Mouse (Mus musculus): ENCODE results near the gene Pipox. TPM values are rescaled to one million over a fixed set of nuclear protein-coding genes. Genes with fewer than 3 reads are reported as not detected.
A peak's percentile ranks its signal among the peaks of the same experiment; 100 is the strongest.

Gene Pipox
- polyA plus RNA-seq, 1 experiment: 239 TPM

DNA sequence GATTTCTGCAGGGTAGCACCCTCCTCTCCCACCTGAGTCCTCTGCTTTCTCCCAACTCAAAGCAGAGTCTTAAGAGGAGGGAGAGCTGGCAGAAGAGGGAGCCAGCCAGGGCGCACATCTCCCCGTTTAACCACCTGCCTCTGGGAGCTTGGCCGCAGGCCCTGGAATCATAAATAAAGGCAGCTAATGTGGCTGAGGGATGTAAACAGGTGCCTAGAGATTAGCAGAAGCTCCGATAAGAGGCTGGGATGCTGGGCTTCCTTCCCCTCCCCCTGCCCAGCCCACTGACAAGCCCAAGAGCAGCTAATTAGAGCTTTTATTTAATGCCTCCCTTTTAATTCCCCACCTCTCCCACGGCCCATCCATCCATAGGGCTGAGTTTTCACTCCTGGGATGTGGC, 45.8 kb downstream of the Pipox start:
- Histone ChIP-seq H3K27ac (ENCODE audit: insufficient read depth, low read depth, low read length) (no peak overlapping the region), H3K4me3 (ENCODE audit: insufficient read depth, low read depth, low read length) (no peak overlapping the region), H3K36me3 (ENCODE audit: control insufficient read depth, insufficient read depth, low read length) (peaks cover 16% of the 10 kb centered on the region), H3K27me3 (replicated peaks; ENCODE audit: control insufficient read depth, insufficient read depth, low read length) (no peaks in the 10 kb centered on the region), H3K4me1 (ENCODE audit: control insufficient read depth, insufficient read depth, low read length) (0 out of 2 replicates have a peak, but pooled peaks cover 5% of the 10 kb centered on the region)
- 45% methylated on average over 5 of the region's 5 CpGs for WGBS
- DNase-seq: no peak
- no peak for TF ChIP-seq POLR2A (IDR thresholded peaks at IDR 0.05; ENCODE audit: low read depth, low read length)
- TF ChIP-seq CTCF (conservative IDR thresholded peaks at IDR 0.05; ENCODE audit: insufficient read depth, insufficient read length, low read depth, low read length): no peak

DNA sequence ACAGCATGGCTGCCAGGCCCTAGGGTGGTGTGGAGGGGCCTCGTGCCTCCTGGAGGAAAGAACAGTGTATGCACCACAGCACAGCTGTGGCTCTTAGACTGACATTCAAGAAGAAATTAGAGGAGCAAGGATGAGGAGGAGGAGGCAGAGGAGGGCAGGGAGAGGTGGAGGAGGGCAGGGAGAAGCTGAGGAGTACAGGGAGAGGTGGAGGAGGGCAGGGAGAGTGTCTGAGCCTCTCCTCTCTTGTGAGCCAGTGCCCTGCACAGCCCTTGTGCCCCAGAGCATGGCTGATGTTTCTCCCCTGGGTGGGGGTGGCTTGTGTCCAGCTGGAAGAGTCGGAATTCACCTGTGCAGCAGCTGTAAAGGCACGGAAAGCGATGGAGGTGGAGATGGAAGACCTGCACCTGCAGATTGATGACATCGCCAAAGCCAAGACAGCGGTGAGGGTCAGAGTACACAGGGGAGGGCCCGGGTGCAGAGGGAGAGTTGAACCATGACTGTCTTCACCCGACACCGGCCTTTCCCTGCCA, 46.2 kb downstream of the Pipox start:
- Histone ChIP-seq H3K27ac (ENCODE audit: insufficient read depth, low read depth, low read length) (no peak overlapping the region), H3K4me3 (ENCODE audit: insufficient read depth, low read depth, low read length) (no peak overlapping the region), H3K36me3 (ENCODE audit: control insufficient read depth, insufficient read depth, low read length) (peaks cover 19% of the 10 kb centered on the region), H3K4me1 (ENCODE audit: control insufficient read depth, insufficient read depth, low read length) (0 out of 2 replicates have a peak, but pooled peaks cover 5% of the 10 kb centered on the region), H3K27me3 (replicated peaks; ENCODE audit: control insufficient read depth, insufficient read depth, low read length) (no peaks in the 10 kb centered on the region)
- WGBS: 38% methylated on average over 9 of the region's 9 CpGs
- TF ChIP-seq POLR2A (IDR thresholded peaks at IDR 0.05; ENCODE audit: low read depth, low read length) (no peak), CTCF (conservative IDR thresholded peaks at IDR 0.05; ENCODE audit: insufficient read depth, insufficient read length, low read depth, low read length) (no peak)
- DNase-seq: peak; percentile 85

DNA sequence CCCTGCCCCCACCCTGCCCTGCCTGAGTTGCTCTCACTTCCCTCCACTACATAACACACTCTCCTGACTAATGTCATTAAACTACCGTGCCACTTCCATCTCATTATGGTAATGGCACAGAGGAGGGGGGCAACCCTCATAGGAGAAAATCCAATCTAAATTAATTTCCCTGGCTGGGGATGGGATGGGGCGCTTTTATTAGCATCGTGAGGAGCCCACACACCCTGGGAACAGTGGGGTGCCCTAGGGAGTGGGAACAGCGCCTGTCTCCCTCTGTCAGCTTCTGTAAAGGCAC, 50.0 kb downstream of the Pipox start:
- H3K4me1 ChIP-seq (ENCODE audit: control insufficient read depth, insufficient read depth, low read length): 0 out of 2 replicates have a peak, but pooled peaks cover 5% of the 10 kb centered on the region
- peaks cover 15% of the 10 kb centered on the region for H3K36me3 ChIP-seq (ENCODE audit: control insufficient read depth, insufficient read depth, low read length)
- H3K27ac ChIP-seq (ENCODE audit: insufficient read depth, low read depth, low read length): no peak overlapping the region
- TF ChIP-seq POLR2A (IDR thresholded peaks at IDR 0.05; ENCODE audit: low read depth, low read length): no peak
- no peak for TF ChIP-seq CTCF (conservative IDR thresholded peaks at IDR 0.05; ENCODE audit: insufficient read depth, insufficient read length, low read depth, low read length)
- H3K4me3 ChIP-seq (ENCODE audit: insufficient read depth, low read depth, low read length): no peak overlapping the region
- DNase-seq: peak; percentile 37
- no peaks in the 10 kb centered on the region for H3K27me3 ChIP-seq (replicated peaks; ENCODE audit: control insufficient read depth, insufficient read depth, low read length)
- WGBS: 75% methylated on average over 4 of the region's 4 CpGs

DNA sequence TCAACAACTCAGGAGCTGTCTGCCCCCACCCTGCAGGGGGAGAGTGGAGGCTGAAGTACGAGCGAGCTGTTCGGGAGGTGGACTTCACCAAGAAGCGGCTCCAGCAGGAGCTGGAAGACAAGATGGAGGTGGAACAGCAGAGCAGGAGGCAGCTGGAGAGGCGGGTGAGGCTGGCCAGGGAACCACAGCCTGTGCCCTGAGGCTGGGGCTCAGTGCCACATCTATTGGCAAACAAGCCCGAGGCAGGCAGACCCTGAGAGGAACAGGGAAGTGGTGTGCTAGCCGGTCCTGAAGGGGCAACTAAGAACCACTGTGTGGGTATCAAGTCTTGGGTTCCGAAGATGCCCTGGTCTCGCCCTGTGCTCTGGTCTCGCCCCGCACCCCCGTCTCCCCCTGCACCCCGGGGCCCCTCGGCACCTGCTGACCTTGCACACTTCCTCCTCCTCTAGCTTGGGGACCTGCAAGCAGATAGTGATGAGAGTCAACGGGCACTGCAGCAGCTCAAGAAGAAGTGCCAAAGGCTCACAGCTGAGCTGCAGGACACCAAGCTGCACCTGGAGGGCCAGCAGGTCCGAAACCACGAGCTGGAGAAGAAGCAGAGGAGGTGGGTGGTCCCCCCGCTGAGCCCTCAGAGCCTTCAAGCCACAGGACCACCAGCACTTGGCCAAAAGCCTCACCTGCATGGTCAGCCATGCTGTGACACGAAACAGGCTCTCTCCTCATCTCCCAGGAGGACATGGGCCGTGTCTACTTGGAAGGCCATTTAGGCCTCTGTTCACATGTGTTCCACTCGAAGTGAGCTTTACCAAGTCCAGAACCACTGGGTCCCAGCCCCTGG, 50.6 kb downstream of the Pipox start:
- TF ChIP-seq CTCF (conservative IDR thresholded peaks at IDR 0.05; ENCODE audit: insufficient read depth, insufficient read length, low read depth, low read length) (no peak), POLR2A (IDR thresholded peaks at IDR 0.05; ENCODE audit: low read depth, low read length) (no peak)

DNA sequence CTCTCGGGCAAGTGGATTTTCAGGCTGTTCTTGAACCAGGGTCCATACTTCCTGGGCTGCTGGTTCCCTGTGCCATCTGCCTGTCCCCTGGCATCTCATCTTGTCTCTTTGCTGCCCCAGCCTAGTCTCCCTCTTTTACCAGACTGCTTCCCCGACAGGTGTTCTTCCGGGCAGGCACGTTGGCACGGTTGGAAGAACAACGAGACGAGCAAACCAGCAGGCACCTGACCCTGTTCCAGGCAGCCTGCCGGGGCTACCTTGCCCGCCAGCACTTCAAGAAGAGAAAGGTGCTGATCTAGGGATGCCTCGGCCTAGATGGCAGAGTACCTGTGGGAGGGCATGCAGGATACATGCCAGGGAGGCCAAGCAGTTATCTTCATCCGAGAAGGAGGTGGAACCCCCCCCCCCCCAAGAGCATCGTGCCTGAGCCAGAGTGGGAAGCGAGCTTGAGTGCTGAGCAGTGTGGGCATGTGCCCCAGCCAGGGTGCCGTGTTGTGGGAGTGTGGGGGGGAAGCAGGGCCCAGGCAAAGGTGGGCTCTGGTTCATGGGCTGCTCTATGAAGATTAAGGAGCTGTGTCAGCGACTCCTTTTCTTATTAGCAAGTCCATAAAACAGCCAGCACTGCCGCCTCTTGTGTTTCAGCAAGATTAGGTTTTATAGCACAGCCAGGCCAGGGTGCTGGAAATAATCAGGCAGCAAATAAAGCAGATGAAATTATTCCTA, 53.2 kb downstream of the Pipox start:
- H3K36me3 ChIP-seq (ENCODE audit: control insufficient read depth, insufficient read depth, low read length): peaks cover 11% of the 10 kb centered on the region
- H3K4me3 ChIP-seq (ENCODE audit: insufficient read depth, low read depth, low read length): no peak overlapping the region
- H3K27me3 ChIP-seq (replicated peaks; ENCODE audit: control insufficient read depth, insufficient read depth, low read length): no peaks in the 10 kb centered on the region
- no peak for DNase-seq
- H3K27ac ChIP-seq (ENCODE audit: insufficient read depth, low read depth, low read length): no peak overlapping the region
- 60% methylated on average over 16 of the region's 16 CpGs for WGBS
- TF ChIP-seq POLR2A (IDR thresholded peaks at IDR 0.05; ENCODE audit: low read depth, low read length) (no peak), CTCF (conservative IDR thresholded peaks at IDR 0.05; ENCODE audit: insufficient read depth, insufficient read length, low read depth, low read length) (no peak)
- H3K4me1 ChIP-seq (ENCODE audit: control insufficient read depth, insufficient read depth, low read length): no peaks in the 10 kb centered on the region; the same call in 1 of the 2 replicates

More for the DNA sequence above, 50.6 kb downstream of the Pipox start:
- 0 out of 2 replicates have a peak, but pooled peaks cover 5% of the 10 kb centered on the region for H3K4me1 ChIP-seq (ENCODE audit: control insufficient read depth, insufficient read depth, low read length)
- no peak overlapping the region for H3K4me3 ChIP-seq (ENCODE audit: insufficient read depth, low read depth, low read length)
- no peak for DNase-seq
- H3K27me3 ChIP-seq (replicated peaks; ENCODE audit: control insufficient read depth, insufficient read depth, low read length): no peaks in the 10 kb centered on the region
- peaks cover 15% of the 10 kb centered on the region for H3K36me3 ChIP-seq (ENCODE audit: control insufficient read depth, insufficient read depth, low read length)
- H3K27ac ChIP-seq (ENCODE audit: insufficient read depth, low read depth, low read length): no peak overlapping the region
- 86% methylated on average over 21 of the region's 21 CpGs for WGBS

- no peak for TF ChIP-seq CTCF (conservative IDR thresholded peaks at IDR 0.05; ENCODE audit: insufficient read depth, insufficient read length, low read depth, low read length)
- TF ChIP-seq POLR2A (IDR thresholded peaks at IDR 0.05; ENCODE audit: low read depth, low read length): no peak
- Histone ChIP-seq H3K36me3 (ENCODE audit: control insufficient read depth, insufficient read depth, low read length) (peaks cover 8% of the 10 kb centered on the region), H3K27ac (ENCODE audit: insufficient read depth, low read depth, low read length) (no peak overlapping the region), H3K4me3 (ENCODE audit: insufficient read depth, low read depth, low read length) (no peak overlapping the region), H3K4me1 (ENCODE audit: control insufficient read depth, insufficient read depth, low read length) (no peaks in the 10 kb centered on the region; the same call in 1 of the 2 replicates), H3K27me3 (replicated peaks; ENCODE audit: control insufficient read depth, insufficient read depth, low read length) (no peaks in the 10 kb centered on the region)
- WGBS: 78% methylated on average over 5 of the region's 5 CpGs
- DNase-seq: peak; percentile 33
These were observed 56.0 kb downstream of the Pipox start for GRCm38 (mm10) chr11:77837856-77838255.

- Histone ChIP-seq H3K27me3 (replicated peaks; ENCODE audit: control insufficient read depth, insufficient read depth, low read length) (no peaks in the 10 kb centered on the region), H3K27ac (ENCODE audit: insufficient read depth, low read depth, low read length) (peak overlapping the region; percentile 85), H3K4me3 (ENCODE audit: insufficient read depth, low read depth, low read length) (no peak overlapping the region), H3K4me1 (ENCODE audit: control insufficient read depth, insufficient read depth, low read length) (no peaks in the 10 kb centered on the region; the same call in 1 of the 2 replicates), H3K36me3 (ENCODE audit: control insufficient read depth, insufficient read depth, low read length) (peaks cover 1% of the 10 kb centered on the region; the same call in 1 of the 2 replicates)
- DNase-seq: peak; percentile 76
- TF ChIP-seq POLR2A (IDR thresholded peaks at IDR 0.05; ENCODE audit: low read depth, low read length) (no peak), CTCF (conservative IDR thresholded peaks at IDR 0.05; ENCODE audit: insufficient read depth, insufficient read length, low read depth, low read length) (no peak)
- WGBS: 44% methylated on average over 4 of the region's 4 CpGs
These were observed 57.1 kb downstream of the Pipox start for GRCm38 (mm10) chr11:77836751-77837150.

All from kidney, adult 2 months (tissue).